Mouse (Mus musculus) heart, embryonic 16.5 days (tissue): Measurements from ENCODE around the gene Pknox2. TPM values are rescaled to one million over a fixed set of nuclear protein-coding genes. Genes with fewer than 3 reads are reported as not detected.
A peak's percentile ranks its signal among the peaks of the same experiment; 100 is the strongest.

ENCODE experiments used
- ATAC-seq: fragments of 200-750 bp; cut with Nextera tagmentation; replicated peaks from 2 replicates; pipeline ENCODE4 v1.8.0; 2017; ENCODE audit warnings: moderate number of reproducible peaks; ENCODE audit not compliant: insufficient read depth, low FRiP score; ENCODE audit errors: extremely low read depth
- H3K27ac ChIP-seq: fragments of 300-500 bp; sonication (generic); 2 replicates; pipeline ENCODE4 v1.5.1; 2014; ENCODE audit warnings: mild to moderate bottlenecking, low read length, control low read depth, moderate library complexity
- H3K27me3 ChIP-seq: fragments of 300-500 bp; sonication (generic); 2 replicates; pipeline ENCODE4 v1.6.1; 2014; ENCODE audit warnings: low read length, mixed read lengths; ENCODE audit not compliant: control insufficient read depth, insufficient read depth
- H3K36me3 ChIP-seq: fragments of 300-500 bp; sonication (generic); 2 replicates; pipeline ENCODE4 v1.6.1; 2014; ENCODE audit not compliant: control insufficient read depth, insufficient read depth
- H3K4me1 ChIP-seq: fragments of 300-500 bp; sonication (generic); 2 replicates; pipeline ENCODE4 v1.6.1; 2014; ENCODE audit warnings: low read length, mixed read lengths; ENCODE audit not compliant: control insufficient read depth, insufficient read depth
- H3K4me2 ChIP-seq: fragments of 300-500 bp; sonication (generic); 2 replicates; pipeline ENCODE4 v1.6.1; 2014; ENCODE audit warnings: low read depth, mild to moderate bottlenecking, control low read depth, low read length
- H3K4me3 ChIP-seq: fragments of 300-500 bp; sonication (generic); 2 replicates; pipeline ENCODE4 v1.5.1; 2014; ENCODE audit warnings: mild to moderate bottlenecking, control low read depth, low read length
- H3K9ac ChIP-seq: fragments of 300-500 bp; sonication (generic); 2 replicates; pipeline ENCODE4 v1.6.1; 2014; ENCODE audit warnings: low read length, control low read depth
- H3K9me3 ChIP-seq: fragments of 300-500 bp; sonication (generic); replicated peaks from 2 replicates; pipeline ENCODE4 v1.6.1; 2016; ENCODE audit warnings: low read length; ENCODE audit not compliant: control insufficient read depth
- WGBS: fragments of 180-500 bp; shearing (Covaris S2); extraction: QIAGEN DNeasy Blood & Tissue Kit; methylation state at CpG from one replicate; pipeline ENCODE4 v1.1.7; 2014; 5-methylcytosine and 5-hydroxymethylcytosine counted together
- polyA plus RNA-seq: library from polyadenylated mRNA; unstranded; fragments of >200 nt; fragmentation: Nextera tagmentation; extraction: Ambion mirVana; gene quantifications from 2 replicates; pipeline ENCODE4 v1.2.1, GENCODE M21; 2015

Pknox2 gene
- polyA plus RNA-seq, 1 experiment from 2014 or later: 3.9 TPM

DNA sequence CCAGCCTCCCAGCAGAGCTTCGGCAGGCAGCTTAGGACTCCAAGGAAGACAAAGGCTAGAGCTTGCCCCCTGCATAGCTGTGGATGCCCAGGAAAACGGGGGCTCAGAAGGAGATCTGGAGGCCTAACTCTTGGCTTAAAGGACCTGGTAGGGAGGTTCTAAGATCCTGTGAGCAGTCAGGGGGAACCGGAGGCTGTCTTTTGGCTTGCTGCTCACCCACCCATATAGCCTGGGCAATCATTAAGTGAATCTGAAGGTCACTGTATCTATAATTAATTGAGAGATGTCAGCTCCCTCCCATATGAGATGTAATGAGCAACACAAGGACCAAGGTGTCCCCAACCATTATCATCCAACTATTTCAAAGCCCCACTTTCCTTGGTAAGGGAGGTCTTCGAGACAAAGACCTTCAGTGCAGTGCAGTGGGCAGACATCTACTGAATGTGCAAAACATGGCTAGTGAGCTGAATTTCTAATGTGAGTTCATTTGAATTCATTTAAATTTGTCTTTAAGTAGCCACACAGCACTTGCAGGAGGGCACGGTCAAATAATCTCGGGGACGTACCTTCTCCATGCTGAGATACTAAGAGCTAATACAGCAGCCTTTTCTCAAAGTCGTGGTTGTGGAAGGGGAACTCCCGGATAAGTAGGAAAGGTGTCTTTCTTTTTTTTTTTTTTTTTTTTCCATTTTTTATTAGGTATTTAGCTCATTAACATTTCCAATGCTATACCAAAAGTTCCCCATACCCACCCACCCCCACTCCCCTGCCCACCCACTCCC, 30.4 kb downstream of the Pknox2 start:
- no peak for ATAC-seq
- Histone ChIP-seq H3K27me3 (no peaks in the 10 kb centered on the region), H3K9me3 (no peaks in the 10 kb centered on the region)

DNA sequence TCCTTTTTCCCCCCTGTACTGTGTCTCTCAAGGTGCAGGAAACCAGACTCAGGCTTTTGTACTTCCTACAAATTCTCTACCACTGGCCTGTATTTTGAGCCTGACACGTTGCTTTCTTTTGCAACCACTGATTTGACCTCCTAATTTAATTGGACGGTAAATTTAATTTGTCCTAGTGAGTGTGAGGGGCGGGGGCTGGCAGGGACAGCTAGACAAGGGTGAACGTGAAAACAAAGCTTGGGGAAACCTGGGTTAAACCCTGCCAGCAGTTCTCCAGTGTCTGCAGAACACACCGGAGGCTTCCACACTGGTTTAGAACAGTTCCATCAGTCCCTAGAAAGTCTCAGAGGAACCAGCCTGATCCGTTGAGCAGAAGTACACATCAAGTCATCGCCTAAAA, 31.4 kb downstream of the Pknox2 start:
- Histone ChIP-seq H3K27ac (no peak overlapping the region), H3K9ac (no peak overlapping the region), H3K36me3 (no peaks in the 10 kb centered on the region), H3K4me2 (no peak overlapping the region), H3K27me3 (no peaks in the 10 kb centered on the region), H3K4me1 (no peaks in the 10 kb centered on the region; the same call in 1 of the 2 replicates), H3K4me3 (no peak overlapping the region), H3K9me3 (no peaks in the 10 kb centered on the region)
- WGBS: 71% methylated on average over 7 of the region's 7 CpGs
- no peak for ATAC-seq

More for the DNA sequence above, 30.4 kb downstream of the Pknox2 start:
- WGBS: 85% methylated on average over 9 of the region's 9 CpGs
- H3K27ac ChIP-seq: no peak overlapping the region
- H3K4me2 ChIP-seq: no peak overlapping the region
- H3K9ac ChIP-seq: no peak overlapping the region
- H3K4me1 ChIP-seq: no peaks in the 10 kb centered on the region; the same call in 1 of the 2 replicates
- H3K4me3 ChIP-seq: no peak overlapping the region
- no peaks in the 10 kb centered on the region for H3K36me3 ChIP-seq

DNA sequence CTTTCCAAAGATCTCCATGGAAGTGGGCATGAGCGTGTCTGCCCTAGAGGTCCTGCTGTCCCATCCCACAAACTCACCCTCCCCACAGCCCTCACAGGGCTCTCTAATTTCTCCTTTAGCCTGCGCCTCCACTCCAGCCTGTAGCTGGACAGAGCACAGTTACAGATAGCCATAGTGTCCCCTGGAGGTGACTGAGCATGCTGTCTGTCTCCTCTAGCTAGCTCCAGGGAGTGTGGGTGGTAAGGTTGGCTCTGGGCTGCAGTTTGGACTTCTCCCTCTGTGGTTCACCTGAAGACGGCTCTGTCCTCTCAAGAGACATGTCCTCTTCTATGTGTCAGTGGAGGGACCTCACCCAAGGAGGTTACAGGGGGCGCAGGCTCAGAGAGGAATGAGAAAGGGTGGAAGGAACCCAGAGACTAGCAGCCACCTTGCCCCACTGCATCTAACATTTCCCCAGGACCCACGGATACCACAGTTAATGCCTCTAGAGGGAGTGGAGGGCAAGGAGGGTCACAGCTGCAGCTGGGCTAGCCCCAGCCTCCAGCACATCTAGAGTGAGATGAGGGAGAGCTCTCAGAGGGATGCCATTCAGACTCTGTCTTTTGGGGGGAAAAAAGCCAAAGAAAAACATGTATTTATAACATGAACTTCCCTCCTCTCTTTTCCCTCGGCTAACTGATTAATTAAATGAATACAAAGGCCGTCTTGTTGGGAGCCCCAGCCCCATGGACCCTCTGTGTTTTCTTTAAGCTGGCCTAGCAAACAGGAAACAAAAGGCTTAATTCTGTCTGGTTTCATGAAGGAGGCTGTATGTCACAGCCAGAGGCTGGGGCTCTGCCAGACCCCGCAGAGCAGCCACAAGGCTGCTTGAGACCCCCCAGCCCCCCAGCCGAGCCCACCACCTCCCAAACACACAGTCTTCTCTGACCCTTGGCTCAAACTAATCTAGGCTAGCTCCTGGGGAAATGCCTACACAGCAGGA, 32.6 kb downstream of the Pknox2 start:
- H3K36me3 ChIP-seq: no peaks in the 10 kb centered on the region
- H3K9me3 ChIP-seq: no peaks in the 10 kb centered on the region
- no peak overlapping the region for H3K27ac ChIP-seq
- peak; percentile 60 for ATAC-seq
- no peak overlapping the region for H3K4me3 ChIP-seq
- H3K9ac ChIP-seq: no peak overlapping the region
- H3K4me1 ChIP-seq: no peaks in the 10 kb centered on the region; the same call in 1 of the 2 replicates
- 39% methylated on average over 9 of the region's 9 CpGs for WGBS
- H3K27me3 ChIP-seq: no peaks in the 10 kb centered on the region
- no peak overlapping the region for H3K4me2 ChIP-seq

DNA sequence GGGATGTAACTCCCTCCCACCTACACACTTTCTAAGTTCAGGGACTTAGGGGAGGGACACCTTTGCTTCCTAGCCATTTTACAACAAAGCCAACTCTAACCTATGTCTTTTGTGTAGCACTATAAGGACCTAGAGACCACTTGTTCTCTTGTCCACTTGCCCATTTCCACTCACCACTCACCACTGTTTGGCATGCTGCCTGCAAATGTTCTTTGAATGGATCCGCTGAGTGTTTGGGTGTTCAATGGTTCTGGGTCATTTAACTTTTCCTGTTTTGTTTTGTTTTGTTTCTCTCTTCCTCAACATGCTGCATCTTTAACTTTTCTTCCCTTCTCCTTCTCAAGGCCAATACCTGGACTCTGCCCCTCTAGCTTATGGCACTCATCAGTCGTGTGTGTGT, 39.7 kb downstream of the Pknox2 start:
- no peak overlapping the region for H3K4me3 ChIP-seq
- H3K9ac ChIP-seq: no peak overlapping the region
- no peaks in the 10 kb centered on the region for H3K9me3 ChIP-seq
- H3K4me2 ChIP-seq: no peak overlapping the region
- peaks cover 5% of the 10 kb centered on the region; the same call in 1 of the 2 replicates for H3K4me1 ChIP-seq
- no peak for ATAC-seq
- H3K27ac ChIP-seq: no peak overlapping the region
- no peaks in the 10 kb centered on the region for H3K27me3 ChIP-seq
- no peaks in the 10 kb centered on the region for H3K36me3 ChIP-seq
- 65% methylated on average over 2 of the region's 2 CpGs for WGBS

DNA sequence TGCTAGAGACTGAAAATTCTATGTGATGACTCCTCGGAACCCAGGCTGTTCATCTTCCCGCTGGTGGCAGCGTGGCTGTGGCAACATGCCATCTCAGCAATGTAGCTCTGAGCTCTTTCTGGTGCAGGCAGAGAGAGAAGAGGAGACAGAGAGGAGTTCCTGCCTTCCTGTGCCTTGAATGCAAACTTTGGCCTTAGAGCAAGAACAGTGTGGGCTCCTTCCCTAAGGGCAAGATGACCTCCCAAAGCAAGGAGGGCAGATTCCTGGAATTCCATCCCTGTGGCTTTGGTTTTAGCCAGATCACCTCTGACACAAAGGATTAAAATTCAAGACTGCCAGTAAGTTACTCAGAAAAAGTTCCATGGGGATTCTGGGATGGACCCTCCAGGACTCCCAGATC, 40.4 kb downstream of the Pknox2 start:
- Histone ChIP-seq H3K27me3 (no peaks in the 10 kb centered on the region), H3K4me2 (no peak overlapping the region), H3K4me1 (peaks cover 5% of the 10 kb centered on the region; the same call in 1 of the 2 replicates), H3K36me3 (no peaks in the 10 kb centered on the region), H3K9ac (no peak overlapping the region), H3K27ac (no peak overlapping the region), H3K4me3 (no peak overlapping the region), H3K9me3 (no peaks in the 10 kb centered on the region)
- WGBS: 48% methylated on average over 3 of the region's 3 CpGs
- no peak for ATAC-seq

DNA sequence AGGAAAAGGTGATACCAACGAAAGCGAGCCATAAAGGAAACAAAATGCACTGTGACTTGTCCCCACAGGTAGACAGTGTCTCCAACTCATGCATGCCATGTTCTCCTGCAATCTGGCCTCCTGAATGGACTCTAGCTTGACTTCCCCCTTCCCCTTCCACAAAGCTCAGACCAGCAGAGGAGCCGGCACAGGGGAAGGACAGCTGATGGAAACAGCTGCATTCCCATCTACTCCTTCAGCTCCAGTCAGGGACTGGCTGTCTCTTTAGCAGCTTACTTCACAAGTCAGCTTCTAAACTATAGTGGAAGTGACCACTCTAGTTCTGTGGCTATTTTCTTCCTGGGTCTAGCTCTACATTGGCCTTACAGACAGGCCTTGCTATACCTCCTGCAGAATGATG, 43.0 kb downstream of the Pknox2 start:
- peaks cover 7% of the 10 kb centered on the region; the same call in 1 of the 2 replicates for H3K4me1 ChIP-seq
- H3K9ac ChIP-seq: no peak overlapping the region
- H3K27me3 ChIP-seq: no peaks in the 10 kb centered on the region
- no peak overlapping the region for H3K4me3 ChIP-seq
- no peaks in the 10 kb centered on the region for H3K36me3 ChIP-seq
- no peak overlapping the region for H3K4me2 ChIP-seq
- H3K9me3 ChIP-seq: no peaks in the 10 kb centered on the region
- 75% methylated on average over 3 of the region's 3 CpGs for WGBS
- no peak overlapping the region for H3K27ac ChIP-seq
- no peak for ATAC-seq

DNA sequence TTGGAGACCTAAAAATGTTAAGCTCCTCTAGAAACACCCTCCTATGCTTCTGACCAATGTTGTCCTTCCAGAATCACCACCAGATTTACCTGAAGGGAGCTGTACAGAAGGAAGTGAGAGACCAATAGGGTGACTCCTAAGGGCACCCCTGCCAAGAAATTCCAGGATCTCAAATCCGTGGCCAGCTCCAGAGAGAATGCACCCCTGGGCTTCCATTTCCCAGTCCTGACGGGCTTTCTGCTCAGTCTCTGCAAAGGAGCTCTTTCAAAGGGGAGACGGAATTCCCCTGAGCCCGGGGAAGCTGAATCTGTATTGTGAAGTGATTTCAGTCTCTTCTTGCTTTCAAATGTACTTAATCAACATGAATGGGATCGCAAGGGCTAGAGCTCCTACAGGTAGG, 43.4 kb downstream of the Pknox2 start:
- Histone ChIP-seq H3K4me1 (peaks cover 7% of the 10 kb centered on the region; the same call in 1 of the 2 replicates), H3K9ac (no peak overlapping the region), H3K4me2 (no peak overlapping the region), H3K36me3 (no peaks in the 10 kb centered on the region), H3K27ac (no peak overlapping the region), H3K27me3 (no peaks in the 10 kb centered on the region), H3K4me3 (no peak overlapping the region), H3K9me3 (no peaks in the 10 kb centered on the region)
- WGBS: 64% methylated on average over 5 of the region's 5 CpGs
- no peak for ATAC-seq

DNA sequence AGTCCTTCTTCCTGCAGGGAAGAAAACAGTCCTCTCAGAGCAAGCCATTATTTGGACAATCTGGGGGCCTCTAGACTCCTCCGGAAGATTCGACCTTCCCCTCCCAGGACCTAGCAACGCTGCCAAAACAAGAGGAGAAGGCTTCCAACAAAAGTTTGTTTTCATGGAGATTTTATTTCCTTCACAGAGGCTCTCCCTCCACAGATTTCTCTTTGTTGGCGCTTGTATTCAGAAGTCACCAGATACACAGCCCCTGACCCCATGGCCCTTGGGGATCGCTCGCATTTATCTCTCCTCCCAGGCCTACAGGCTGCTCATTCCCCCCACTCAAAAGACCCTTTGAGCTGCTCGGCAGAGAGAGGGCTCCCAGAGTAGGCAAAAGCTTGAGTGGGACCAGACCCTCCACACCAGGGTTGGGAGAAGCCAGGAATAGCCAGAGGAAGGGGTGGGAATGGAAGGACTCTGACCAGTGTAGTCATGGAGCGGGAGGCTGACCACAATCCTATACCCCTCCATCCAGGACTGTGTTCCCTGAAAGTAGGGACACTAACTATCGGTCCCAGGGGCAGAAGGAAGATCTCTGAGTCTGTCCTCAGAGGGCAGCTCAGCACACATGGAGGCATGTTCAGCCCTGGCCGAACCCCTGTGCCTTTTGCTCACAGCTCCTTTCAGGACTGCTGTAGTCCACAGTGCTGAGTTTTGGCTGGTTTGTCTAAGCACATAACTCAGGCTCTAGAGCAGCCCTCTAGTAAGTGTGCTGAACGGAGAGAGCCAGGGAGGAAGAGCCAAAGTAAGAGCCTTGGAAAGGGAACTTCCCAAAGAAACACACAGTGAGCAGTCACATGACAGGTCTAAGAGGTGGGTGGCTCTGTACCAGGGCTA, 45.9 kb downstream of the Pknox2 start:
- Histone ChIP-seq H3K4me3 (no peak overlapping the region), H3K27me3 (no peaks in the 10 kb centered on the region), H3K36me3 (no peaks in the 10 kb centered on the region), H3K4me1 (peaks cover 2% of the 10 kb centered on the region; the same call in 1 of the 2 replicates), H3K9ac (no peak overlapping the region), H3K9me3 (no peaks in the 10 kb centered on the region), H3K4me2 (no peak overlapping the region), H3K27ac (peak overlapping the region; percentile 78)
- ATAC-seq: peak; percentile 77
- 46% methylated on average over 11 of the region's 11 CpGs for WGBS
